Mouse (Mus musculus) ovary, postnatal 14 days (tissue): Measurements from ENCODE around the gene Drosha.
"Not testable (repeated sequence)": the region's sequence is repeated elsewhere in the genome, so short reads cannot be mapped to it uniquely, and the experiment has no call there.

Experiments used
- DNase-seq: peaks from one replicate; pipeline ENCODE4 v3.0.0; 2022; ENCODE audit warnings: low spot score

Gene Drosha

GRCm38 (mm10) chr15:12887206-12887605 is 62.6 kb downstream of the Drosha start:
- no peak for DNase-seq

DNA sequence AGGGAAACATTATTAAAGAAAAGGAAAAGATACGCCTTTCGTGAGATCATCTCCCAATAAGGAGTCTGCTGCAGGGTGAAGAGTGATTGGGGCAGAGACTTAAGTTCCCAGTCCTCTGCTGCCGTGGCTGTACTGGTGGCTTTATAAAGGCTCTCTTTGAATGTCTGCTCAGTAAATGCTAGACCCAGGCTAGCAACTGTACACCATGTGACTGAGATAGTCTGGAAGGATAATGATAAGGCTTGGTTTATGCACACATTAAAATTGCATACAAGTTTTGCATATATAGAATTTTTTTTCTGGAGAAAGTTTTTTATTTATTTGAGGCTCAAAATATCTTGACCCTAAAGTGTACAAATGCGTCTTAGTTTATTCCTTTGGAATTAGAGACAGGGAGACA is 63.7 kb downstream of the Drosha start:
- DNase-seq, result no peak

- DNase-seq, result no peak
Measured at GRCm38 (mm10) chr15:12889909-12890308, 65.3 kb downstream of the Drosha start.

- DNase-seq, result no peak
Measured at GRCm38 (mm10) chr15:12895426-12895825, 70.8 kb downstream of the Drosha start.

- DNase-seq, result no peak
Measured at GRCm38 (mm10) chr15:12896022-12897009, 71.7 kb downstream of the Drosha start.

DNA sequence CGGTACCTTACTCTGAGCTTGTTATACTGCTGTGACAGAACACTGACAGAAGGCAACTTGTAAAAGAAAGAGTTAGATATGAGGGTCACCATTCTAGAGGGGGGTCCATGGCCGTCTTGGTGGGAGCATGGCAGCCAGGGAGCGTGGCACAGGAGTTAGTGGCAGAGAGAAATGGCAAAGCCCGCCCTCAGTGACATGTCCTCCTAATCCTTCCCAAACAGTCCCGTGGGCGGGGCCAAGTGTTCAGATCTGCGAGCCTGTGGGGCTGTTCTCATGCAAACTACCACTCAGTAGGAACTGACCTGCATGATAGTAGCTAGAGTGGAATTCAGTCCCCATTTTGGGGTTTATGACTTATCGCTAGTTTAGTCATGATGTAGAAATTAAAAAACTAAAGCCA is 73.2 kb downstream of the Drosha start:
- DNase-seq, result no peak

- no peak for DNase-seq
Measured at GRCm38 (mm10) chr15:12900428-12901196, 76.0 kb downstream of the Drosha start.

DNA sequence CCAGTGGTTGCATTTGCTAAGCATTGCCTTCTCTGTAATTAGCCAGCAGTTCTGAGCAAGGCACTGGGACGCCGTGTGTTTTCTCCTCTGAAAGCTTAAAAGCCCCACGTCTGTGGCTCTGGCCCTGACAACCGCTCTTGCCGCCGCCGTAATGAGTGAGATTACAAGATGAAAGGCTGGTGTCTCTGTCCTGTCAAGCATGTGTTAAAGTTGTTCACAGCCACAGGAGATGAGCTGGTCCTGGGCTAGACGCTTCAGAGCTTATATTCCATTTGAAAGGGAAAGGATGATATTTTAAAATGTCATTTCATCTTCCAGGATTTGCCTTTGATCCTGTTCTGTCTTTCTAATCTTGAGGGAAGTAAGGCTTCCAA is 76.6 kb downstream of the Drosha start:
- no peak for DNase-seq

GRCm38 (mm10) chr15:12904442-12904841 is 79.8 kb downstream of the Drosha start:
- no peak for DNase-seq

DNA sequence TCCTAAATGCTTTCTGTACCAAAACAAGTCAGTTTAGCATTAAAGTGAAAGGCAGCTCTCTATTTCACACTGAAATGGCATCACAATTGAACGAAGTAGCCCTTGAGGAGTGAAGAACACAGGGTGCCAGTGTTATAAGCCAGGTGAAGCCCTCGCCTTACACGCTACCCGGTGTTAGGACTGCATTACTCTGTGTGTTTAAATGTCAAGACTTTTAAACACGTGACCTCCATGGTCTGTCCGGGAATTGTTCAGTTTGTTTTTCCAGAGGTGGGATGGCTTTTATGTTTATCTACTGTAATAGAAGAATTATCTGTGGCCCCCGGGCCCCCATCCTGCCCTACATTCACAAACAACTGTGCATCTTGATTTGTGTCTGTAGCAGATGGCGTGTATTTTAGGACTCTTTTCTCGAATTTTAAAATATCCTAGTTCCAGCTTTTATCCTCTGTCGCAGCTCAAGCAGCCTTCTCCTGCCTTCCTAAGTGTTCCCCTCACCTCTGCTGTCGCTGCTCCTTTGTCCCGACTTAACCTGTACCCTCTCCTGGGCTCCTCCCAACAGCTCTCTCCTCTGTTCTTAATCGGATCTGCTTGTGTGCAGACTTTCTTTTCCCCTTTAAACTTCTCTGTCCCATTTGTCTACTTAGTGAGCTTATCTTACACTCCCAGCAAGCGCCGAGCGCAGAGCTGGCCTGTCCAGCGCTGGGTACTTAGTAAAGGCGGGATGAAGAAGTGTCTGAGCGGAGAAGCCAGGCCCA is 83.5 kb downstream of the Drosha start:
- DNase-seq, result no peak

DNA sequence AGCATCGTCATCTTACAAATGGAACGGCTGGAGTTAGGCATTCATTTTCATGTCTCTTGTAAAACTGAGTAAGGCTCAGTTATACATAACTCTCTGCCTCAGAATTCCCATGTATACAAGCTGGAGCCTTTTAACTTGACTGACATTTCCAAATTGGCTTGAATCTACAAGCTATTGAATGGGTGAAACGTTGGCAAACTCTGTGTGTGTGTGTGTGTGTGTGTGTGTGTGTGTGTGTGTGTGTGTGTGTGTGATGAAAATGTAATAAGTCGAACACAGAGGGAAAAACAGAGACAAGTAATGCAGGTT is 84.1 kb downstream of the Drosha start:
- no peak for DNase-seq

- DNase-seq, result no peak
Measured at GRCm38 (mm10) chr15:12909171-12909570, 84.6 kb downstream of the Drosha start.

- no peak for DNase-seq
Measured at GRCm38 (mm10) chr15:12911082-12911481, 86.5 kb downstream of the Drosha start.

DNA sequence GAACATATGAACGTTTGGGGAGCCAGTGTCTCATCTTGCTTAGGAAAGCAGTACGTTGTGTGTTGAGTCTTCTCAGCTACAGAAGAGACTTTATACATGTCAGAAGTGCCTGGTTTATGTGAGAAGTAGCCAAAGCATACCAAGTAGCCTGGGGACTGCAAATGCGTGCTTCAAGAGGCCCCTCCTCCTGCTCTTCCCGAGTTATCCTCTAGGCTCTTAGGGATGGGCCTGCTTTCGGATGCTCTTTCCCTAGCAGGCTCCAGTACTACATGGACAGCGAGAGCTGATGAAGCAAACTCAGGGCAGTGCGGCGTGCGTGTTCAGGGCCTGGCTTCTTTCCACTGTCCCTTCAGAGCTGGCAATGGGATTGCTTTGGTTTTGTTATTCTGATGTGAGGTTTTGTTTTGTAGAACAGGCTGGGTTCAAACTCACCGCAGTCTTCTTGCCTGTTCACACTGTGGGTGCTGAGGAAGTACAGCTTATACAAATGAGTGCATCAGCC is 91.8 kb downstream of the Drosha start:
- DNase-seq, result no peak

DNA sequence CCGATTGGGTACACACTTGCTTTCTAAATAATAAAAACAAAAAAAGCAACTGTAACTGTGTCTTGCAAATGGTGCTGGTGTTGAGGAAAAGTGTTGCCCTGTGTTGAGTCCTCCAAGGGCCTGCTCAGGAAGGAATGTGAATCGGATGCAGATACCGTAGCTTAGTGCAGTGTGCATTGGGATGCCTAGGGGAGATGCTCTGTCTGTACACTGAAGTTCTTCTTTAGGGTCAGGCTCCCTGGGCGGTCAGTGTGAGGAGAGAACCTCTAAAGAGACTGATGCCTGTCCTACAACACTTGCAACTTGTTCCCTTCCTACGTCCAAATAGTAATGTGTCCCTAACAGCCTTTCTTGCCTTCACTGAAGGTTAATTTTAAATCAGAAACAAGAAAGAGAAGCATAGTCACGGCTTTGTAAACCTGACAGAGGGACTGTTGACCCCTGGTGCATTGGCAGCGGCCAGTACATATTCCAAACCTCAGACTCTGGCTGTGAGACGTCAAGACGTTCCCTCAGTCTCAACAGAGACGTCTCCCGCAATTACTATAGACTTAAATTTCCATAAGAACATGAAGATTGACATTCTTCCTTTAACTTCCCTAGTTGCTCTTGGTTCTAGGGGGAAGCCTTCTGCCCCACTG is 94.8 kb downstream of the Drosha start:
- not testable (repeated sequence) for DNase-seq

DNA sequence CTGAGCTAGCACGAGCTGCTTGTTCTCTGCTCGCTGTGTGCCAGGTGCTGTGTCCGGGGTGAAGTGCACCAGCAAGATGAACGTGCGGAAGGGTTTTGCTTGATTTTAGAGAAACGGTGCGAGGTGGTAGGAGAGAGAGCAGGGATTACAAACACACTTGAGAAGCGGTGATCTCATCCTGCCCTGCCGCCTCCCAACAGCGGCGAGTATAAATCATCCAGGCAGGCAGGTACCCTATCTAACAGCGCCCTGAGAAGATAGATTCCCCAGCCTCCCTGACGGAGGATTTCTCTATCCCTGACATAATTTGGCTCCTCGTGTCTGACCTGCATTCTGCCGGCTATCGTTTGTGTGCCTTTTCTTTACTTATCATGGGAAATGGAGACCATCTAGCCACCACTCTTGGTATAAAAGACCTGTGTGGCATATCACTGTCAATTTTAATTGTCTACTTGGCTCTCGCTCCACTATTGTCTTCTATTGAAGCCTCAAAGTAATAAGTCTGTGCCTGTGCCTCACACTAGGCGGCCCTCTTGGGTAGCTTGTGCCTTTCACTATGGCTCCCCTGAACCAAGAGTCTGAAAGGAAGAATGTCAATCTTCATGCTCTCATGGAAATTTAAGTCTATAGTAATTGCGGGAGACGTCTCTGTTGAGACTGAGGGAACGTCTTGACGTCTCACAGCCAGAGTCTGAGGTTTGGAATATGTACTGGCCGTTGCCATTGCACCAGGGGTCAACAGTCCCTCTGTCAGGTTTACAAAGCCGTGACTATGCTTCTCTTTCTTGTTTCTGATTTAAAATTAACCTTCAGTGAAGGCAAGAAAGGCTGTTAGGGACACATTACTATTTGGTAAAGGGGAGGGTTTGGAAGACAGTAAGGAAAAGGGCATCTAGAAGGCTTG is 95.6 kb downstream of the Drosha start:
- DNase-seq, result no peak

DNA sequence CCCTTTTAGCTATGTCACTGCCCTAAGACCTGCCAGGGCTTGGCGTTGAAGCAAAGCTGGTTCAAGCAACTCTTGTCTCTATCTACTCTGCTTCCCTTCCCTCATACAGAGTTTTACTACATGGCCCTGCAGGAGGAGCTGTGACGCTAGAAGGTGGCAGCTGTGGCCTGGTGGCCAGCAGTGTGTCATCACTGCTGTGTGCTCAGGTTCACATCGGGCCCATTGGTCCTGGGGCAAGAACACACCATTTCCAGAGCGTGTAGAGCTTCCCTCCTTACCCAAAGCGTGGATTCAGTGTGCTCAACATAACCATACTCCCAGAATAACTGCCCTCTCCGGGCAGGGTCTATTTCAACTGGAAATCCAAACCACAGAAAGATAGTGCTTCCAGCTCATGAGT is 97.3 kb downstream of the Drosha start:
- no peak for DNase-seq

DNA sequence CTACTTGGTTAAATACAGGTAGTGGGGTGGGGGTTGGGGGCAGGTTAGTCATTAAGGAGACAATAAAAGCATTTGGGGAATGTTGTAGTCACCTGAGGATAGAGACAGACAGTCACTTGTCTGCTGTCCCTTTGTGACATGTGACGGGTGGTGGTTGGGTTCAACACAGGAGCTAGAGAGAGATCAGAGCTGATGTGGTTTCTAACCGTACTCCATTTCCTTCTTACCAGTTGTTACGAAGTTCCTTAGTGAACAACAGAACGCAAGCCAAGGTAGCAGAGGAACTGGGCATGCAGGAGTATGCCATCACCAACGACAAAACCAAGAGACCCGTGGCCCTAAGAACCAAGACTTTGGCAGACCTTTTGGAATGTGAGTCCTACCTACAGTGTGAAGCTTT is 99.2 kb downstream of the Drosha start:
- DNase-seq, result no peak

GRCm38 (mm10) chr15:12931481-12931880 is 106.9 kb downstream of the Drosha start:
- no peak for DNase-seq

GRCm38 (mm10) chr15:12936217-12936732 is 111.7 kb downstream of the Drosha start:
- DNase-seq, result no peak

DNA sequence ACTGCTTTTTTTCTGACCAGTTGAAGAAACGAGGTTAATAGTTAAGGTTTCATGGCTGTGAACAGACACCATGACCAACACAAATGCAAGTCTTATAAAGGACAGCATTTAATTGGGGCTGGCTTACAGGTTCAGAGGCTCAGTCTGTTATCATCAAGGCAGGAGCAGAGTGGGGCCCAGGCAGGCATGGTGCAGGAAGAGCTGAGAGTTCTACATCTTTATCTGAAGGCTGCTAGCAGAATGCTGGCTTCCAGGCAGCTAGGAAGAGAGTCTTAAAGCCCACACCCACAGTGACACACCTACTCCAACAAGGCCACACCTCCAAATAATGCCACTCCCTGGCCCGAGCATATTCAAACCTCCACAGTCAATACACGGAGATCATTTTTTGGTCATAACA is 112.7 kb downstream of the Drosha start:
- DNase-seq, result not testable (repeated sequence)
